Mouse (Mus musculus) liver, postnatal 0 days (tissue): ENCODE results near the gene Matn1. TPM values are rescaled to one million over a fixed set of nuclear protein-coding genes. Genes with fewer than 3 reads are reported as not detected.

Experiments used
- ATAC-seq: fragments of 200-750 bp; cut with Nextera tagmentation; 2 replicates; pipeline ENCODE4 v1.8.0; 2017; ENCODE audit warnings: mild to moderate bottlenecking, moderate library complexity
- DNase-seq: peaks from one replicate; pipeline ENCODE4 v3.0.0-alpha.2; 2016
- H3K27ac ChIP-seq: fragments of 300-500 bp; sonication (generic); 2 replicates; pipeline ENCODE4 v1.5.1; 2014; ENCODE audit warnings: antibody characterized with exemption, moderate library complexity, mild to moderate bottlenecking, low read depth
- H3K27me3 ChIP-seq: fragments of 300-500 bp; sonication (generic); 2 replicates; pipeline ENCODE4 v1.6.1; 2014; ENCODE audit warnings: low read length, control low read depth, mixed read lengths; ENCODE audit not compliant: insufficient read depth
- H3K36me3 ChIP-seq: fragments of 300-500 bp; sonication (generic); replicated peaks from 2 replicates; pipeline ENCODE4 v1.6.1; 2014; ENCODE audit warnings: mild to moderate bottlenecking, control low read depth, low read length, moderate library complexity, mixed read lengths; ENCODE audit not compliant: insufficient read depth
- H3K4me1 ChIP-seq: fragments of 300-500 bp; sonication (generic); 2 replicates; pipeline ENCODE4 v1.6.1; 2014; ENCODE audit warnings: antibody characterized with exemption, mild to moderate bottlenecking, control low read depth; ENCODE audit not compliant: insufficient read depth
- H3K4me2 ChIP-seq: fragments of 300-500 bp; sonication (generic); 2 replicates; pipeline ENCODE4 v1.6.1; 2014; ENCODE audit warnings: low read depth, mild to moderate bottlenecking, low read length, moderate library complexity, mixed read lengths
- H3K4me3 ChIP-seq: fragments of 300-500 bp; sonication (generic); 2 replicates; pipeline ENCODE4 v1.5.1; 2014; ENCODE audit warnings: low read depth, low read length
- H3K9ac ChIP-seq: fragments of 300-500 bp; sonication (generic); replicated peaks from 2 replicates; pipeline ENCODE4 v1.6.1; 2014; ENCODE audit warnings: mild to moderate bottlenecking, moderate library complexity
- H3K9me3 ChIP-seq: fragments of 300-500 bp; sonication (generic); 2 replicates; pipeline ENCODE4 v1.6.1; 2016; ENCODE audit warnings: mild to moderate bottlenecking, control low read depth, low read length, mixed read lengths
- CTCF ChIP-seq: sonication (generic); IDR thresholded peaks from 2 replicates; pipeline ENCODE4 v1.5.1; 2016; ENCODE audit warnings: antibody characterized with exemption, low read depth
- EP300 ChIP-seq: IDR thresholded peaks from 2 replicates; pipeline ENCODE4 v1.6.1; 2016; ENCODE audit warnings: antibody characterized with exemption, low read depth, mild to moderate bottlenecking
- WGBS: fragments of 180-500 bp; shearing (Covaris S2); extraction: QIAGEN DNeasy Blood & Tissue Kit; methylation state at CpG from one replicate; pipeline ENCODE4 v1.1.7; 2014; ENCODE audit not compliant: insufficient replicate concordance; 5-methylcytosine and 5-hydroxymethylcytosine counted together
- polyA plus RNA-seq: library from polyadenylated mRNA; unstranded; fragments of >200 nt; fragmentation: Nextera tagmentation; extraction: Ambion mirVana; gene quantifications from 2 replicates; pipeline ENCODE4 v1.2.1, GENCODE M21; 2015

The Matn1 gene
- polyA plus RNA-seq, 1 experiment from 2014 or later: not detected

DNA sequence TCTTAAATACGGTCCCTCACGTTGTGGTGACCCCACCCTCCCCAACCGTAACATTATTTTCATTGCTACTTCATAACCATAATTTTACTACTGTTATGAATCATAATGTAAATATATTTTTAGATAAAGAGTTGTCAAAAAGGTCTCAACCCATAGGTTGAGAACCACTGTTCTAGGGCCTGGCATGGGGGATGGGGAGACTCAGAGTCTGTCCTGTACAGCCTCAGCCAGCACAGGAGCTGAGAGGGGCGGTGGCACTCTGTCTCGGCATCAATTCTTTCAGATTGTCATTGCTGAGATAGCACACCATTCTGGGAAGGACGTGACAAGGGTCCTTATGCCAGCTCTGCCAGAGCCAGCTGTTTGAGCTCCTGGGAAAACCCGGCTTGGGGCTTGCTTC is 29.7 kb upstream of the Matn1 start:
- peaks cover 18% of the 10 kb centered on the region for H3K4me1 ChIP-seq
- peak overlapping the region; percentile 67 for H3K4me2 ChIP-seq
- H3K9me3 ChIP-seq: no peaks in the 10 kb centered on the region
- H3K36me3 ChIP-seq: no peaks in the 10 kb centered on the region
- ATAC-seq (no peak), DNase-seq (no peak)
- H3K27ac ChIP-seq: peak overlapping the region; percentile 89
- peak overlapping the region; percentile 73 for H3K9ac ChIP-seq
- WGBS: 20% methylated on average over 7 of the region's 7 CpGs
- no peak for TF ChIP-seq EP300
- TF ChIP-seq CTCF: no peak
- no peaks in the 10 kb centered on the region for H3K27me3 ChIP-seq
- H3K4me3 ChIP-seq: peak overlapping the region; percentile 41

DNA sequence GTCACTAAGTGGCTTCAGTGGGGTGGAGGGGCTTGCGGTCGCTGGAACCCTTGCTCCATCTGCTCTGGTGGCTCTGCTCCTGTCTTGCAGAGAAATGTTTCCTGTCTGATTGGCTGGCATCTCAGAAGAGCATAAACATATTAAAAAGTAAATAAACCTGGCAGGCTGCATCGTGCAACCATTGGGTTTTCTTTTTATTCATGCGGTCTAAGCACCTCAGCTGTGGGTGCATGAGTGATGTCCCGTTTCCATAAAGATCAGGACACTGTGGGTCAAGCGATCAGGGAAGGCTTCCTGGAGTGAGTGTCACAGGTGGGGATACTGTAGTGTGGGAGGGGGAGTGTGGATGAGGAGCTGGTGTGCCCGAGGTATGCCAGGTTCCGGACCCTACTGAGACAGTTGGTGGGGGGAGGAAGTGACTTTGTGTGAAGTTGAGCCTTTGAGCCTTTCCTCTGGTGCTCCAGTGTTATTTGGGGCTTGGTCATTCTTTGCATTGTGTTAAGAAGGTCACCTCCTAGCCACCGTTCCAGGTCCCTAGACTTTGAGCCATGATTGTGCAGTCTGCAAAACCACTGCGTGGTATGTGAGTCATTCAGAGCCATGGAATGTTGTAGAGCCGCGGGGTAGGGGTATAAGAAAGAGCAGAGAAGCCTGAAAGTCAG is 29.0 kb upstream of the Matn1 start:
- peak overlapping the region; percentile 67 for H3K4me2 ChIP-seq
- TF ChIP-seq EP300: no peak
- no peak for TF ChIP-seq CTCF
- no peaks in the 10 kb centered on the region for H3K36me3 ChIP-seq
- DNase-seq: no peak
- H3K9me3 ChIP-seq: no peaks in the 10 kb centered on the region
- ATAC-seq: no peak
- no peaks in the 10 kb centered on the region for H3K27me3 ChIP-seq
- peak overlapping the region; percentile 89 for H3K27ac ChIP-seq
- WGBS: 29% methylated on average over 12 of the region's 12 CpGs
- peak overlapping the region; percentile 54 for H3K9ac ChIP-seq
- H3K4me1 ChIP-seq: peaks cover 24% of the 10 kb centered on the region
- peak overlapping the region; percentile 41 for H3K4me3 ChIP-seq

DNA sequence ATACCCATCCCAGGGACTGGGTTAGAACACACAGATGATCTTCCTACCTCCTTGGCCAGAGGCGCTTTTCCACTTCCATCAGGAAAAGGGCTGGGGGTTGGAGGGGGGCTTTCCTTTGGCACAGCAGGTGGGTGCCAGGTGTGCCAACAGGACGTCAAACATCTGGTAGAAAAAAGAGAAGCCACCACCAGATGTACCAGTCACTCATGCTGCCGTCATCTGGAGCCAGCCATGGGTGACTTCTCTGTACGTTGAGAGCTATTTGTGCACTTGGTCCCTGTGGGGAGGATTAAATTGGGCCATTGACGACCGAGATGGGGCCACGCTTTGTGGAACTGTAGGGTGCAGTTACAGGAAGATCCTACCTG is 28.5 kb upstream of the Matn1 start:
- DNase-seq (no peak), ATAC-seq (no peak)
- peak overlapping the region; percentile 54; the same call in 1 of the 2 replicates for H3K9ac ChIP-seq
- H3K4me1 ChIP-seq: peaks cover 24% of the 10 kb centered on the region
- H3K9me3 ChIP-seq: no peaks in the 10 kb centered on the region
- H3K27me3 ChIP-seq: no peaks in the 10 kb centered on the region
- TF ChIP-seq CTCF: no peak
- H3K36me3 ChIP-seq: no peaks in the 10 kb centered on the region
- H3K4me3 ChIP-seq: peak overlapping the region; percentile 41
- 42% methylated on average over 7 of the region's 7 CpGs for WGBS
- peak overlapping the region; percentile 89 for H3K27ac ChIP-seq
- peak overlapping the region; percentile 67 for H3K4me2 ChIP-seq

DNA sequence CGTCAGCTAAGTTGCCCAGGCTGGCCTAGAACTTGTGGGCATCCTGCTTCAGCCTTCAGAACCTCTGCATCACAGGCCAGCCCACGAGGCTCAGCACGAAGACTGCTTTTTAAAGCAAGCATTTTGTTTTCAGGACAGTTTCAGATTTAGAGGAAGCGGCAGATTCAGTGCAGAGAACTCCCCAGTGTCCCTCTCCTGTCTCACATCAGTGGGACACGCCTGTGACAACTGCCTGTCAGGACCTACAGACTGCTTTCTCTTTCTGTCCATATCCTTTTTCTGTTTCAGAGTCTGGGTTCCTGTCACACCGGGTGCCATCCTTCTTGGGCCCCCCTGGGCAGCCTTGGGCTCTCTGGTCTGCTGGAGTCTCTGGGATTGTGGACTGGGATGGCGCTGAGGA is 27.5 kb upstream of the Matn1 start:
- no peaks in the 10 kb centered on the region for H3K36me3 ChIP-seq
- no peak for TF ChIP-seq CTCF
- no peak for TF ChIP-seq EP300
- ATAC-seq (no peak), DNase-seq (no peak)
- 60% methylated on average over 7 of the region's 7 CpGs for WGBS
- peak overlapping the region; percentile 89; the same call in 1 of the 2 replicates for H3K27ac ChIP-seq
- peak overlapping the region; percentile 41; the same call in 1 of the 2 replicates for H3K4me3 ChIP-seq
- peak overlapping the region; percentile 67 for H3K4me2 ChIP-seq
- peaks cover 25% of the 10 kb centered on the region for H3K4me1 ChIP-seq
- H3K9ac ChIP-seq: no peak overlapping the region
- H3K27me3 ChIP-seq: no peaks in the 10 kb centered on the region
- no peaks in the 10 kb centered on the region for H3K9me3 ChIP-seq

DNA sequence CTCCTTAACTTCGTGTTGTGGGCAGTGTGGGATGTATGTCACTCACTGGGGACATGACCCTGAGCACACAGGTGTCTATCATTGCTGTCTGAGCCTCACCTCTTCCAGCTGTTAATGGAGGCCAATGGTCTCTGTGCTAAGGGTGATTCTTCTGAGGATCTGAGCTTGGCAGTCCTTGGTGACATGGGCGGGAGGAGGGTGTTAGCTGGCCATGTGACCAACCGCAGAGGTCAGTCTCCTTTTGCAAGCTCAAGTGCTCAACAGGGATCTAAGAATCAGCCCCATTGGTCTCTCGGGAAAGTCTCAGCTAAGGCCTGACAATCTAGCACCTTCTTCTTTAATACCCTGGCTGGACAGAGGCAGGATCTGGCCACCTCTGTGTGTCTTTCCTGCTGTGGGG is 26.6 kb upstream of the Matn1 start:
- H3K36me3 ChIP-seq: 0 out of 2 replicates have a peak, but pooled peaks cover 3% of the 10 kb centered on the region
- DNase-seq (no peak), ATAC-seq (no peak)
- no peak overlapping the region for H3K4me3 ChIP-seq
- TF ChIP-seq CTCF: no peak
- H3K9ac ChIP-seq: no peak overlapping the region
- H3K9me3 ChIP-seq: no peaks in the 10 kb centered on the region
- H3K27me3 ChIP-seq: no peaks in the 10 kb centered on the region
- no peak overlapping the region for H3K27ac ChIP-seq
- H3K4me2 ChIP-seq: 0 out of 2 replicates have a peak overlapping the region, but pooled peaks have one; percentile 67
- peaks cover 25% of the 10 kb centered on the region for H3K4me1 ChIP-seq
- 69% methylated on average over 4 of the region's 4 CpGs for WGBS

DNA sequence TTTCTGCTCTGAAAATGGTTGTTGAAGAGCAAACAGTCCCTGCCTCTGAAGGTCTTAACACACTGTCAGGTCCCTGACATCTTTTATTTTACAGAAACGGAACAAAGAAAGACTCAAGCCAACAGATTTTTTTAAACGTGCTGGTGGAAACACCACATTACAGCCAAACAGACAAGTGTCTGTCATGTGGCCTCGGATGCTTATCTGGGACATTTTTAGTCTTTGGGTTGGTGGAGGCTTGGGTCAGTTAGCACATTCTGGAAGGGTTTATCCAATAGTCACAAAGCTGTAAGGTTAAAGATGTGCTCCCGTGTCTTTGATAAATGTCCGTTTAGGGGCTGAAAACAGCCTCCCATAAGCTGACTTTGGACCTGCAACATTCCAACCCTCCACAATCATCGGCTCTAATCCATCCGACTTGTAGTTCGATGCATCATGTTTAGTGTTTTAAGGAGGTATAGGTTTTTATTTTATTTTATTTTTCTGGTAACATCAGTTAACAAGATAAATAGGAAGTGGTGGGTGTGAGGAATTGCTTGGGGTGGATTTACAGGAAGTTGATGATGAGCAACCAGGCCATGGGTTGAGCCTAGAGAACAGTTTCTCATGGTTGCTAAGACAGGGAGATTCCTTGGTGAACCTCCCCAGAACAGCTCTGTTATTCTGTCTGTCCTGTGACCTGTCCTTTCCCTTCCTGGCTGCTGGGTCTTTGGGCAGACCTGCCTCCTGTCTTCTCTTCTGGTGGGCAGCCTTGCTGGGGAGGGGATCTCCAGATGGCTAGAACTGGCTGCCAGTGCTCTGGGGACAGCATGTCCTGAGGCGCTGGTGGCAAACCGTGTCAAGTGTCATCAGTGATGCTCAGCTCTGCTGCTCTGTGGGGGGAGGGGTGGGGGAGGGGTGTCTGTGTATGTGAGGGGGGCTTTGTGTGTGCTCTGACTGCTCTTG is 25.1 kb upstream of the Matn1 start:
- DNase-seq (no peak), ATAC-seq (no peak)
- Histone ChIP-seq H3K36me3 (0 out of 2 replicates have a peak, but pooled peaks cover 3% of the 10 kb centered on the region), H3K27me3 (no peaks in the 10 kb centered on the region), H3K4me1 (peaks cover 25% of the 10 kb centered on the region), H3K9ac (no peak overlapping the region), H3K27ac (no peak overlapping the region), H3K9me3 (no peaks in the 10 kb centered on the region), H3K4me2 (peak overlapping the region; percentile 4; the same call in 1 of the 2 replicates), H3K4me3 (no peak overlapping the region)
- 52% methylated on average over 10 of the region's 10 CpGs for WGBS
- no peak for TF ChIP-seq EP300
- no peak for TF ChIP-seq CTCF
